Mouse (Mus musculus): Measurements from ENCODE around the gene Sfxn2.

GRCm38 (mm10) chr19:46553541-46553955, 19.6 kb upstream of the Sfxn2 start:
- no peak for TF ChIP-seq CTCF (IDR thresholded peaks at IDR 0.05; ENCODE audit: borderline replicate concordance, control insufficient read depth, extremely low read depth, insufficient read depth, low read length, poor library complexity)
- no peak for TF ChIP-seq POLR2A (IDR thresholded peaks at IDR 0.05; ENCODE audit: control insufficient read depth, extremely low read depth, insufficient read depth, low read length, poor library complexity)

All from thymus, adult 2 months (tissue).